In genomic region chr2:82064671-82065070, GRCm38 (mm10) we compare ENCODE assay signal across 13 mouse cellular contexts. TPM values are rescaled to one million over a fixed set of nuclear protein-coding genes. Genes with fewer than 3 reads are reported as not detected.
A peak's percentile ranks its signal among the peaks of the same experiment; 100 is the strongest.
DNase-seq lines count a peak whose midpoint lies in the region; ATAC-seq and TF ChIP-seq lines count a peak whose summit lies in the region.
"Had no signal": no experiment of that assay in that cellular context is flagged by ENCODE, and none has a peak within 500 bp of the region (broad histone marks: within the 10 kb centered on the region; RNA-seq: fewer than 3 reads in every experiment).

No protein-coding gene starts in this region.

- H3K4me3 ChIP-seq in hindbrain, embryonic 14.5 days (replicated peaks; ENCODE audit: low read length), result no peak overlapping the region
- H3K4me3 ChIP-seq in hindbrain, embryonic 16.5 days (ENCODE audit: low read length), result no peak overlapping the region
- H3K4me3 ChIP-seq in lung, postnatal 0 days (ENCODE audit: low read depth, low read length), result no peak overlapping the region
- H3K4me3 ChIP-seq: erythroblast, embryonic 14.5 days; myocyte had no signal

- no peak overlapping the region for H3K9ac ChIP-seq in hindbrain, embryonic 14.5 days
- no peak overlapping the region for H3K9ac ChIP-seq in hindbrain, embryonic 16.5 days (ENCODE audit: low read depth, low read length)
- no peak overlapping the region for H3K9ac ChIP-seq in lung, postnatal 0 days (replicated peaks; ENCODE audit: low read depth)

- H3K36me3 ChIP-seq in hindbrain, embryonic 14.5 days (replicated peaks; ENCODE audit: control insufficient read depth, insufficient read depth), result no peaks in the 10 kb centered on the region
- no peaks in the 10 kb centered on the region for H3K36me3 ChIP-seq in hindbrain, embryonic 16.5 days (ENCODE audit: control insufficient read depth, insufficient read depth, low read length)
- H3K36me3 ChIP-seq in lung, postnatal 0 days (ENCODE audit: insufficient read depth, low read length), result no peaks in the 10 kb centered on the region

- peak; percentile 66 for DNase-seq in hindbrain, embryonic 14.5 days (ENCODE audit: low spot score)
- DNase-seq in lung, postnatal 0 days (ENCODE audit: low spot score), result no peak
- no peak for DNase-seq in lung, postnatal 10 days
- peak; percentile 20 for DNase-seq in NIH3T3 (ENCODE audit: low read depth)
- peak; percentile 36 for DNase-seq in retina, postnatal 1 day
- DNase-seq in urinary bladder, postnatal 10 days (ENCODE audit: low spot score), result no peak
- DNase-seq: cerebellum, postnatal 25 days; heart, adult 18-20 months; heart, postnatal 14 days; kidney, adult 11 months had no signal

- peak; percentile 33; the same call in 1 of the 2 replicates for TF ChIP-seq CTCF in lung, postnatal 0 days (IDR thresholded peaks at IDR 0.05)

- WGBS in hindbrain, embryonic 14.5 days, result 35% methylated on average over 5 of the region's 5 CpGs
- WGBS in hindbrain, embryonic 16.5 days, result 27% methylated on average over 5 of the region's 5 CpGs
- 21% methylated on average over 5 of the region's 5 CpGs for WGBS in lung, postnatal 0 days

- no peaks in the 10 kb centered on the region for H3K9me3 ChIP-seq in hindbrain, embryonic 14.5 days (ENCODE audit: control insufficient read depth, low read length)
- no peaks in the 10 kb centered on the region for H3K9me3 ChIP-seq in hindbrain, embryonic 16.5 days (ENCODE audit: control insufficient read depth, low read length)
- no peaks in the 10 kb centered on the region for H3K9me3 ChIP-seq in lung, postnatal 0 days (ENCODE audit: low read length)

- TF ChIP-seq EP300 in lung, postnatal 0 days (IDR thresholded peaks at IDR 0.05), result no peak

- no peak overlapping the region for H3K4me2 ChIP-seq in hindbrain, embryonic 14.5 days (replicated peaks)
- H3K4me2 ChIP-seq in hindbrain, embryonic 16.5 days (ENCODE audit: low read length), result no peak overlapping the region
- no peak overlapping the region for H3K4me2 ChIP-seq in lung, postnatal 0 days (replicated peaks; ENCODE audit: low read depth, low read length)

- no peaks in the 10 kb centered on the region for H3K4me1 ChIP-seq in hindbrain, embryonic 14.5 days (replicated peaks; ENCODE audit: control insufficient read depth, insufficient read depth, low read length)
- no peaks in the 10 kb centered on the region for H3K4me1 ChIP-seq in hindbrain, embryonic 16.5 days (ENCODE audit: control insufficient read depth, insufficient read depth, low read depth, low read length)
- no peaks in the 10 kb centered on the region for H3K4me1 ChIP-seq in lung, postnatal 0 days (ENCODE audit: insufficient read depth, low read depth, low read length)

- no peak for ATAC-seq in hindbrain, embryonic 14.5 days (ENCODE audit: low FRiP score)
- ATAC-seq in hindbrain, embryonic 16.5 days, result no peak
- no peak for ATAC-seq in lung, postnatal 0 days

- no peak overlapping the region for H3K27ac ChIP-seq in hindbrain, embryonic 14.5 days
- no peak overlapping the region for H3K27ac ChIP-seq in hindbrain, embryonic 16.5 days (ENCODE audit: low read depth, low read length)
- H3K27ac ChIP-seq in lung, postnatal 0 days (ENCODE audit: low read length), result no peak overlapping the region

- H3K27me3 ChIP-seq in hindbrain, embryonic 14.5 days (ENCODE audit: control insufficient read depth, insufficient read depth, low read length), result no peaks in the 10 kb centered on the region
- H3K27me3 ChIP-seq in hindbrain, embryonic 16.5 days (replicated peaks; ENCODE audit: control insufficient read depth, insufficient read depth, low read length), result no peaks in the 10 kb centered on the region
- no peaks in the 10 kb centered on the region for H3K27me3 ChIP-seq in lung, postnatal 0 days (replicated peaks; ENCODE audit: insufficient read depth, low read length)

RNA-seq across cellular contexts. Expression of gene Zfp804a, which starts 11.6 kb away (rescaled TPM):
- 17.2 and 19.2 TPM in 2 replicates for polyA plus RNA-seq in hindbrain, embryonic 14.5 days (2014; fragmentation: Nextera tagmentation; extraction: Ambion mirVana)
- polyA plus RNA-seq in hindbrain, embryonic 16.5 days (2015; fragmentation: Nextera tagmentation; extraction: Ambion mirVana), result 11.6 and 11.8 TPM in 2 replicates
- polyA plus RNA-seq in lung, postnatal 0 days (2015; fragmentation: Nextera tagmentation; extraction: Ambion mirVana), result not detected in 2 replicates
- polyA plus RNA-seq: erythroblast, embryonic 14.5 days; myocyte had no signal

Comparison
In these comparisons a context has a peak if more than half of its experiments do, and no peak if none do; other contexts are left out.
1. DNase-seq: peak in hindbrain, embryonic 14.5 days (single experiment), NIH3T3 (single experiment) and retina, postnatal 1 day (single experiment); none in lung, postnatal 0 days (single experiment), lung, postnatal 10 days (single experiment) and urinary bladder, postnatal 10 days (single experiment).
2. RNA of gene Zfp804a, which starts 11.6 kb away (polyA plus RNA-seq): 17.2 to 19.2 TPM in hindbrain, embryonic 14.5 days and 11.6 to 11.8 TPM in hindbrain, embryonic 16.5 days; not detected in lung, postnatal 0 days; every median in the first group is over 10 times any median in the second.